Mouse (Mus musculus) ES-Bruce4 (cell line): Measurements from ENCODE around the gene D430041D05Rik.

Experiments
- EP300 ChIP-seq: IDR thresholded peaks from 2 replicates; pipeline ENCODE4 v1.6.1; 2011; ENCODE audit warnings: low read depth, low read length; ENCODE audit not compliant: insufficient read depth
- POLR2A ChIP-seq: IDR thresholded peaks from one replicate; pipeline ENCODE4 v1.8.1; 2011; ENCODE audit warnings: low read length; ENCODE audit not compliant: insufficient read depth

- TF ChIP-seq EP300, result no peak
- TF ChIP-seq POLR2A, result no peak
Observed at GRCm38 (mm10) chr2:104354117-104354516, 56.7 kb downstream of the D430041D05Rik start.
